Mouse (Mus musculus): ENCODE data around the gene Zrsr1. TPM values are rescaled to one million over a fixed set of nuclear protein-coding genes. Genes with fewer than 3 reads are reported as not detected.
A peak's percentile ranks its signal among the peaks of the same experiment; 100 is the strongest.

Zrsr1 gene
- polyA plus RNA-seq (2016; fragmentation: Nextera tagmentation; extraction: Ambion mirVana) = 2.4 TPM in 2 replicates

- Histone ChIP-seq H3K27me3 (replicated peaks; ENCODE audit: low read depth, poor library complexity, severe bottlenecking) (no peaks in the 10 kb centered on the region), H3K4me1 (peaks cover 18% of the 10 kb centered on the region), H3K4me3 (peak within 1 kb of the TSS; percentile 65), H3K9me3 (peaks cover 46% of the 10 kb centered on the region), H3K36me3 (replicated peaks) (peaks cover 68% of the 10 kb centered on the region), H3K27ac (replicated peaks) (peak within 1 kb of the TSS; percentile 82)
- DNase-seq (ENCODE audit: low spot score) = peak; percentile 66
- WGBS = 54% methylated on average over 56 of the region's 56 CpGs
Observed at GRCm38 (mm10) chr11:22971835-22972709, at the start of gene Zrsr1. TSS of gene Zrsr1 (plus strand) at chr11:22972005.

- no peak for DNase-seq (ENCODE audit: low spot score)
- 87% methylated on average over 2 of the region's 2 CpGs for WGBS
- Histone ChIP-seq H3K27ac (replicated peaks) (no peak overlapping the region), H3K4me1 (no peaks in the 10 kb centered on the region), H3K4me3 (no peak overlapping the region), H3K36me3 (replicated peaks) (0 out of 2 replicates have a peak, but pooled peaks cover 2% of the 10 kb centered on the region), H3K9me3 (no peaks in the 10 kb centered on the region), H3K27me3 (replicated peaks; ENCODE audit: low read depth, poor library complexity, severe bottlenecking) (no peaks in the 10 kb centered on the region)
Observed at GRCm38 (mm10) chr11:22922546-22922945, 49.3 kb upstream of the Zrsr1 start.

GRCm38 (mm10) chr11:22923606-22924005 lies 48.2 kb upstream of the Zrsr1 start:
- WGBS = 83% methylated on average over 2 of the region's 2 CpGs
- no peaks in the 10 kb centered on the region for H3K4me1 ChIP-seq
- H3K27ac ChIP-seq (replicated peaks) = no peak overlapping the region
- no peaks in the 10 kb centered on the region for H3K9me3 ChIP-seq
- DNase-seq (ENCODE audit: low spot score) = no peak
- no peaks in the 10 kb centered on the region for H3K36me3 ChIP-seq (replicated peaks)
- H3K4me3 ChIP-seq = no peak overlapping the region
- no peaks in the 10 kb centered on the region for H3K27me3 ChIP-seq (replicated peaks; ENCODE audit: low read depth, poor library complexity, severe bottlenecking)

- no peaks in the 10 kb centered on the region for H3K4me1 ChIP-seq
- WGBS = 90% methylated on average over 8 of the region's 8 CpGs
- H3K27me3 ChIP-seq (replicated peaks; ENCODE audit: low read depth, poor library complexity, severe bottlenecking) = no peaks in the 10 kb centered on the region
- no peaks in the 10 kb centered on the region for H3K9me3 ChIP-seq
- H3K4me3 ChIP-seq = no peak overlapping the region
- no peak for DNase-seq (ENCODE audit: low spot score)
- no peak overlapping the region for H3K27ac ChIP-seq (replicated peaks)
- no peaks in the 10 kb centered on the region; the same call in 1 of the 2 replicates for H3K36me3 ChIP-seq (replicated peaks)
Observed at GRCm38 (mm10) chr11:22928586-22929169, 43.1 kb upstream of the Zrsr1 start.

- Histone ChIP-seq H3K27me3 (replicated peaks; ENCODE audit: low read depth, poor library complexity, severe bottlenecking) (no peaks in the 10 kb centered on the region), H3K4me1 (no peaks in the 10 kb centered on the region), H3K4me3 (no peak overlapping the region), H3K9me3 (no peaks in the 10 kb centered on the region), H3K36me3 (replicated peaks) (no peaks in the 10 kb centered on the region; the same call in 1 of the 2 replicates), H3K27ac (replicated peaks) (no peak overlapping the region)
- no peak for DNase-seq (ENCODE audit: low spot score)
- 80% methylated on average over 2 of the region's 2 CpGs for WGBS
Observed at GRCm38 (mm10) chr11:22930129-22930528, 41.7 kb upstream of the Zrsr1 start.

GRCm38 (mm10) chr11:22931320-22931905 lies 40.4 kb upstream of the Zrsr1 start:
- no peaks in the 10 kb centered on the region for H3K9me3 ChIP-seq
- no peaks in the 10 kb centered on the region for H3K4me1 ChIP-seq
- H3K36me3 ChIP-seq (replicated peaks) = no peaks in the 10 kb centered on the region; the same call in 1 of the 2 replicates
- DNase-seq (ENCODE audit: low spot score) = no peak
- no peak overlapping the region for H3K27ac ChIP-seq (replicated peaks)
- no peaks in the 10 kb centered on the region for H3K27me3 ChIP-seq (replicated peaks; ENCODE audit: low read depth, poor library complexity, severe bottlenecking)
- 92% methylated on average over 2 of the region's 2 CpGs for WGBS
- H3K4me3 ChIP-seq = no peak overlapping the region

- Histone ChIP-seq H3K27ac (replicated peaks) (no peak overlapping the region), H3K9me3 (no peaks in the 10 kb centered on the region), H3K4me1 (no peaks in the 10 kb centered on the region), H3K36me3 (replicated peaks) (no peaks in the 10 kb centered on the region; the same call in 1 of the 2 replicates), H3K4me3 (no peak overlapping the region), H3K27me3 (replicated peaks; ENCODE audit: low read depth, poor library complexity, severe bottlenecking) (no peaks in the 10 kb centered on the region)
- DNase-seq (ENCODE audit: low spot score) = no peak
Observed at GRCm38 (mm10) chr11:22932167-22932566, 39.6 kb upstream of the Zrsr1 start.

- Histone ChIP-seq H3K27me3 (replicated peaks; ENCODE audit: low read depth, poor library complexity, severe bottlenecking) (no peaks in the 10 kb centered on the region), H3K4me3 (no peak overlapping the region), H3K27ac (replicated peaks) (no peak overlapping the region), H3K36me3 (replicated peaks) (no peaks in the 10 kb centered on the region), H3K9me3 (no peaks in the 10 kb centered on the region), H3K4me1 (no peaks in the 10 kb centered on the region)
- no peak for DNase-seq (ENCODE audit: low spot score)
- 69% methylated on average over 5 of the region's 5 CpGs for WGBS
Observed at GRCm38 (mm10) chr11:22936446-22937125, 35.2 kb upstream of the Zrsr1 start.

GRCm38 (mm10) chr11:22937716-22938316 lies 34.0 kb upstream of the Zrsr1 start:
- Histone ChIP-seq H3K27me3 (replicated peaks; ENCODE audit: low read depth, poor library complexity, severe bottlenecking) (no peaks in the 10 kb centered on the region), H3K27ac (replicated peaks) (no peak overlapping the region), H3K36me3 (replicated peaks) (no peaks in the 10 kb centered on the region), H3K4me3 (no peak overlapping the region), H3K4me1 (no peaks in the 10 kb centered on the region), H3K9me3 (no peaks in the 10 kb centered on the region)
- 94% methylated on average over 4 of the region's 4 CpGs for WGBS
- DNase-seq (ENCODE audit: low spot score) = no peak

- Histone ChIP-seq H3K9me3 (no peaks in the 10 kb centered on the region), H3K4me3 (no peak overlapping the region), H3K27me3 (replicated peaks; ENCODE audit: low read depth, poor library complexity, severe bottlenecking) (no peaks in the 10 kb centered on the region), H3K36me3 (replicated peaks) (no peaks in the 10 kb centered on the region), H3K27ac (replicated peaks) (no peak overlapping the region), H3K4me1 (no peaks in the 10 kb centered on the region)
- 77% methylated on average over 2 of the region's 2 CpGs for WGBS
- no peak for DNase-seq (ENCODE audit: low spot score)
Observed at GRCm38 (mm10) chr11:22938983-22939382, 32.8 kb upstream of the Zrsr1 start.

- Histone ChIP-seq H3K4me3 (no peak overlapping the region), H3K27me3 (replicated peaks; ENCODE audit: low read depth, poor library complexity, severe bottlenecking) (no peaks in the 10 kb centered on the region), H3K9me3 (no peaks in the 10 kb centered on the region), H3K4me1 (no peaks in the 10 kb centered on the region), H3K27ac (replicated peaks) (no peak overlapping the region), H3K36me3 (replicated peaks) (peaks cover 13% of the 10 kb centered on the region)
- no peak for DNase-seq (ENCODE audit: low spot score)
- WGBS = 88% methylated on average over 1 of the region's 1 CpGs
Observed at GRCm38 (mm10) chr11:22949101-22949500, 22.7 kb upstream of the Zrsr1 start.

- peaks cover 17% of the 10 kb centered on the region for H3K36me3 ChIP-seq (replicated peaks)
- no peak for DNase-seq (ENCODE audit: low spot score)
- 85% methylated on average over 6 of the region's 6 CpGs for WGBS
- no peak overlapping the region for H3K4me3 ChIP-seq
- H3K9me3 ChIP-seq = no peaks in the 10 kb centered on the region
- no peak overlapping the region for H3K27ac ChIP-seq (replicated peaks)
- H3K27me3 ChIP-seq (replicated peaks; ENCODE audit: low read depth, poor library complexity, severe bottlenecking) = no peaks in the 10 kb centered on the region
- no peaks in the 10 kb centered on the region for H3K4me1 ChIP-seq
Observed at GRCm38 (mm10) chr11:22950131-22950530, 21.7 kb upstream of the Zrsr1 start.
